Mouse (Mus musculus): ENCODE measurements at regions not wholly inside any gene's neighbourhood (a gene's known extent, or its start where the extent isn't known, plus 50 kb on each side); places are given as distances from the start of the nearest gene placed in this dataset.

- TF ChIP-seq CTCF (IDR thresholded peaks at IDR 0.05; ENCODE audit: borderline replicate concordance, extremely low read depth, insufficient read depth, insufficient read length) (no peak), POLR2A (IDR thresholded peaks at IDR 0.05; ENCODE audit: borderline replicate concordance, extremely low read depth, insufficient read depth, insufficient read length, poor library complexity, severe bottlenecking) (no peak)
Measured at GRCm38 (mm10) chr1:154089815-154090214, 111.2 kb upstream of the Zfp648 start.
